Mouse (Mus musculus): ENCODE data around the gene Chchd6.

Chchd6 gene

DNA sequence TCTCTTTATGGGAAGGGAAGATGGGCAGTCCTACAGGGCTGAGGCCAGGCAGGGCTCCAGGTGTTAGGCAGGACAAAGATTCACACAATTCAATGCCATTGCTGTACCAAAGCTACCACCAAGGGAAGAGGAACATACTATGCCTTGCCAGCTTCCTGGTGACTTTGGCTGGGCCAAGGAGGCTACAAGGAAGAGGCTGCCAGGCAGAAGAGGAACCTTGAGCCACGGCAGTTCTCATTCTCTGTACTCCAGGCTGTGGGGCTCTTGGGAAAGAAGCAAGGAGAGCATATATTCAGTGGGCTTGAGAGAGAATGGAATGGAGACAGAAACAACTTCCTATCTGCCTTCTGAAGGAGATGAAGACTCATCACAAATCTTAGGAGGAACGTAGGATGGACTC lies 190.5 kb downstream of the Chchd6 start:
- no peak for DNase-seq (ENCODE audit: low spot score)

DNA sequence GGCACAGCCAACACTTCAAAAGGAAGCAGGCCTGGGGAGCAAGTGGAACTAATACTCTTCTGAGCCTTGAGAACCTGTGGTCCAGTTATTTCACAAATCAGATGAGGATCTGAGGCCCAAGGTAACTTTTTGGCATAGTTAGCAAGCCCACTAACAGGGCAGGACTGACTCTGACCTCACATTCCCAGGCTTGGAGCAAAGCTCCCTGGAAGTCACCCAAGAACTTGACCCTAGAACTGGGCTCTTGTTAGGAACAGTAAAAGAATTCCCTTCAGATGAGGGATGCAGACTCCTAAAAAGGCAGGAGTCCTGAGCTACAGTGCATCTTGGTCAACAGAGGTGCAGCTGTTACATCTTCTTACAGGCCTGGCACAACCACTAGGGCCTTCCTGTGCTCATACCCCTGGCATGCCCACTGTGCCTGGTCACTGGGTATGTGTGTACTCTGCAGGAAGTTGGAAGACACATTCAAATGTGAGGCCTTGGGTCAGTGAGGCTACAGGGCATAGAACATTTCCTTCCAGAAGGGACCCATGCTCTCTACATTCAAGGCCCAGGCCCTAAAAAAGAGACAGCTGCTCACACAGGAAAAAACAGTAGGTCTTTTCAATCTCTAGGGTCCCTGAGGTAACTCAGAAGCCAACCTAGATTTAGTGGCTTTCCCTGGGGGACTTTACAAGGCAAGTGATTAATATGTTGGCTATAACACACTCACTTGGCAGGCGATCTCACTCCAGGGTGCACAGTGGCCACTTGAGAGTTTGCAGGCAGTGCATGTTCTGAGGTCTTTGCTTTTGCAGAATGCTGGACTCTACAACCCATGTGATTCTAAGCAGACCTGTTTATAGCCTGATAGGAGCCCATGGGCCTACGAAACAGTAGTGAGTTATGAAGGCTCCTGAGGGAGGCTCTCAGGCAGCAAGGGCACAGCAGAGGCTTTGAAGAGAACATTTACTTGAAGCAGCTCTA lies 191.9 kb downstream of the Chchd6 start:
- DNase-seq (ENCODE audit: low spot score): no peak

DNA sequence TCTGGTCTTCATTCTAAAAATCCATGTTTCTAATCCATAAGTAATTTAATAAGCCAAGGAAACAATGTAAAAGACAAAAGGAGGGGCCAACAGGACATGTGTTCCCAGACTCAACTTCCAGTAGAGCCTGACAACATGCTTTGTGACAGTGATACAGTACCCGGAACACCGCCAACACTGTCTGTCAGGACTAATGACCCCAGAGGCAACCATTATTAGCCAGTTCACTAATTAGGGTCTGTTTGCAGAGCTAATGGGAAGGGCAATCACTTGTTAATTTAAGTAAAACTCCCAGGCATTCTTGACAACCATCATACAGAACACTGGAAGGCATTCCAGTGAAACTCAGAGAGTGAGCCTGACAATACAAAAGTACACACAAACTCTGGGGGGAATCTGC lies 193.0 kb downstream of the Chchd6 start:
- no peak for DNase-seq (ENCODE audit: low spot score)

GRCm38 (mm10) chr6:89399564-89399963 lies 195.9 kb downstream of the Chchd6 start:
- no peak for DNase-seq (ENCODE audit: low spot score)

- DNase-seq (ENCODE audit: low spot score): no peak
These were observed 197.5 kb downstream of the Chchd6 start for GRCm38 (mm10) chr6:89397919-89398318.

- DNase-seq (ENCODE audit: low spot score): no peak
These were observed 201.6 kb downstream of the Chchd6 start for GRCm38 (mm10) chr6:89393820-89394219.

DNA sequence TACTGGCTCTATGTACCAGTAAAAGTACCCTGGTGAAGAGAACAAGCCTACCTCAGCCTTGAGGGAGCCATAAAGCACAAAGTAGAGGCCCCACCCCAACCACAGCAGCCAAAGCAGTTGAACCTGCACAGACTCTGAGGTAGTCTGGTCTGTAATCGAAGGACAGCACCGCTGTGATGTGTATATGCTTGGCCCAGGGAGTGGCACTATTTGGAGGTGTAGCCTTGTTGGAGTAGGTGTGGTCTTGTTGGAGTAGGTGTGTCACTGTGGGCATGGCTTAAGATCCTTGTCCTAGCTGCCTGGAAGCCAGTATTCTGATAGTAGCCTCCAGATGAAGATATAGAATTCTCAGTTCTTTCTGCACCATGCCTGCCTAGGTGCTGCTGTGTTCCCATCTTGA lies 203.2 kb downstream of the Chchd6 start:
- DNase-seq (ENCODE audit: low spot score): no peak

- no peak for DNase-seq (ENCODE audit: low spot score)
These were observed 205.7 kb downstream of the Chchd6 start for GRCm38 (mm10) chr6:89389771-89390170.

DNA sequence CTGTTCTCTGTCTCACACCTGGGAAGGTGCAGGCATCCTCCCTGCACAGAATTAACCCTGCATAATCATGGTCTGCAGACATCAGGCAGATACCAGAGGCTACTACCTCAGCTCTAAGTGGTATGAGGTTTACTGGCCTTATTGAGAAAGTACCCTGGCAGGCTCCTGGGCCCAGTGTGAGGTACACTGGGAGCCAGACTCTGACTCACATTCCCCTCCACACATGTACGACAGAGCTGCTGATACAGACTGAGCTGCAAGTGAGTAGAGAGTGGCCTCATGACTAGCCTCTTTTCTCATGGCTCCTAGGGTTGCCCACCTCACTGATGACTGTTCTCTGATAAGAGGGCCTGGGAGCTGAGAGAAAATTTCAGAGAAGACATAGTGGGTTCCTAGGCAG lies 208.5 kb downstream of the Chchd6 start:
- no peak for DNase-seq (ENCODE audit: low spot score)

GRCm38 (mm10) chr6:89384699-89385098 lies 210.8 kb downstream of the Chchd6 start:
- DNase-seq (ENCODE audit: low spot score): no peak

DNA sequence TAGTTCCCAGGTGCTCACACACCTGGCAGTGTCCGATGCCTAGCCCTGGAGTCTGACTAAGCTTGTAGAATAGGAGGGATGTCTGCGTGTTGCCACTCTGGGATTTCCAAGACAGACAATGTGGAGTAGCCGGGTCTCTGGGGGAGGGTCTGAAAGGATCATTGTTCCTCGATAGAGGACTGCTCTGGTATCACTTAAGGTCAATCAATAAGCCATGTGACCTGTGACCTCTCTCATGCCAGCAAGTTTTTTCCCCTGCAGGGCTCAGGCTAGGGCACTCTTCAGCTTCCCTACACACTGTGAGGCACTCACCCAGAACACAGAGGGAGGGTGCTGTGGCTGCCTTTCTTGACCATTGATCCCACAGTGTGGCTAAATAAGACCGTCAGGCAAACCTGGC lies 213.6 kb downstream of the Chchd6 start:
- DNase-seq (ENCODE audit: low spot score): no peak

DNA sequence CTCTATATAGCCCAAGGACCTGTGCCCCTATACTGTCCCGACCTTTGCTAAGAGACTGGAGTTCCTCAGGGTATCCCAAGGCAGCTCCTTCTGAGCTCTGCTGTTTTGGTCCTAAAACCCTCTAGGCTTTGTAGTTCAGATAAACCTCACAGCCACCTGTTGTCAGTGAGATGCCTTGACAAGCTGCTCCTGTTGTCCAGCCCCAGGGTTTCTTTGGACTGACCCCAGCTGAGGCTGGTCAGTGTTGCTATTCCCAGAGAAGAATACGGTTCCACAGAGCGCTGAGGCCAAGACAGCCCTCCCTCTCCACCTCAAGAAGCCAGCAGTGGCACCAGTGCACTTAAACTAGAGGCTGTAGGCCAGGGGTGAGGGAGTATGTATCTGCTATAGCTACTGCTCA lies 214.3 kb downstream of the Chchd6 start:
- no peak for DNase-seq (ENCODE audit: low spot score)

DNA sequence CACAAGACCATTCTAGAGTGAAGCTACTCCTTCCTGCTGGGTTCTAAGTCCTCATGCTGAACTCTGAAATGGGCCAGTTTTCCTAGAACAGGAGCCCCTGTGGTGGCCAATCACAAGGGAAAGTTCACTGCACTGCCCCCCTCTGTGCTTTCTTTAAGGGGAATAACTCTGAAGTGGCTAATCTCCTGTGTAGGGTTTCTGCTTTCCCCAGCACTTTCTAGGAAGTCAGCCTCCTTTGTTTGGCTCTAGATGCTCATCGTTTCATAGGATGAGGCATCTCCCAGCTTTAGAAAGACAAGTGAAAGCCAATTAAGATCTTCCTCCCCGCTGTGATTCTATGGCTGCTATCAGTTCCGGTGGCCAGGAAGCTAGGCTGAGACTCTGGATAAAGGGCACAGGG lies 214.7 kb downstream of the Chchd6 start:
- DNase-seq (ENCODE audit: low spot score): no peak

DNA sequence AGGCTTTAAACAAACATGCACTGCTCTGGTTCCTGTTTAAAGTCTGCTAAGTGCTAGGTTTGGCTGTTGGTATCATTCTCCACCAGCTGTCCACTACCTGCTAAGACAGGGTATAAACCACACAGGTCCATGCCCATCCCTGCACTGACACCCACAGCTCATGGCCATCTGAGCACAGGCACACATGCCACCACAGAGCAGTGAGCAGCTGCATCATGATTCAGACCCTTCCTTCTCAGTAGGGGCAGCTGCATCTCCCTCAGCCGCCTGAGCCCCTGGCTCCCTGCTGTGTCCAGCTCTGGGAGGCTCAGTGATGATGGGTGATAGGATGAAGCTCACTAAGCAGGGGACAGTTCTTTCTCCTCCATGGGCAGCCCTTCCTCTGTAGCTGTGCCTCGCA lies 217.2 kb downstream of the Chchd6 start:
- no peak for DNase-seq (ENCODE audit: low spot score)

DNA sequence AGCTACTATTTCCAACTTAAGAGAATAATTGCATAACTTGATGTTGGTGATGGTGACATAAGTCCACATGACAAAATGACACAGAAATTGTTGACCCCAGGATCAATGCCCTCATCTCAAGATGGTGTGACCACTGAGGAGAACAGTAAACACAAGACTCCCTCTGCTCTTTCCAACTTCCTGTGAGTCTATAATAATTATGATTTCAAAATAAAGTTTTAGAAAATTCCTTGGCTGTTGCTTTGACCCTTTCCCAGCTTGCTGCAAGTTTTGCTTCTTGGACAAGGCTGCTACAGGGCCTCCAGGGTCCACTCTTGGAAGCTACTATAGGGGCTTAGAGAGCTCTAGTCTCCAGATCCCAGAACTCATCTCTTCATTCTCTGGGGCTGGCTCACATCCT lies 226.6 kb downstream of the Chchd6 start:
- no peak for DNase-seq (ENCODE audit: low spot score)

- DNase-seq (ENCODE audit: low spot score): no peak
These were observed 231.1 kb downstream of the Chchd6 start for GRCm38 (mm10) chr6:89364342-89364741.

DNA sequence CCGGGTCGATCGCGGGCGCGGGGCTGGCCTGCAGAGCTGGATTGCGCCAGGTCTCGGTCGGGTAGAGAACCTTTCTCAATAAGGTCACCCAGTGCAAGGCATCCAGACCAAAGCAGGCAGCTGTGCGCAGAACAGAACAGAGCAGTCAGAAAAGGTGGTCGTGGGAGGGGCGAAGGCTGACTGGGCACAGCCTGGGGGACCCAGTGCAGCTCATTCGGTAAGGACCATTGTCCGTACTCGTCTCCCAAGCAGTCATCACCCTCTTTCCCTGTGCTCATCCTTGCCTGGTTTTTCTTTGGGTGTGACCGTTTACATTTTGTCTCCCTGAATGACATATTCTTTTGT lies 232.4 kb downstream of the Chchd6 start:
- no peak for DNase-seq (ENCODE audit: low spot score)

GRCm38 (mm10) chr6:89362281-89363106 lies 233.0 kb downstream of the Chchd6 start, which contains the start of gene Plxna1:
Plxna1 (minus strand) TSS chr6:89362620.
- DNase-seq (ENCODE audit: low spot score): no peak

- no peak for DNase-seq (ENCODE audit: low spot score)
These were observed 233.8 kb downstream of the Chchd6 start for GRCm38 (mm10) chr6:89361418-89362280.

- no peak for DNase-seq (ENCODE audit: low spot score)
These were observed 234.6 kb downstream of the Chchd6 start for GRCm38 (mm10) chr6:89360709-89361417.

Measured in spleen, adult 12 weeks (tissue).